Mouse (Mus musculus) macrophage (primary cell): ENCODE results near the gene Vasn. TPM values are rescaled to one million over a fixed set of nuclear protein-coding genes. Genes with fewer than 3 reads are reported as not detected.

Experiments
- H3K27ac ChIP-seq: fragments of 350-480 bp; formaldehyde crosslinking; 2 replicates; pipeline ENCODE4 v1.9.0; 2021
- H3K36me3 ChIP-seq: fragments of 350-480 bp; formaldehyde crosslinking; 2 replicates; pipeline ENCODE4 v1.9.0; 2021; ENCODE audit errors: inconsistent target
- H3K4me3 ChIP-seq: fragments of 350-480 bp; formaldehyde crosslinking; 2 replicates; pipeline ENCODE4 v1.9.0; 2021; ENCODE audit errors: inconsistent target
- H3K79me2 ChIP-seq: fragments of 350-480 bp; formaldehyde crosslinking; 2 replicates; pipeline ENCODE4 v1.9.0; 2021; ENCODE audit errors: inconsistent target
- WGBS: methylation state at CpG from one replicate; pipeline ENCODE4 v1.1.7; 2026; ENCODE audit warnings: inconsistent platforms; ENCODE audit not compliant: missing documents; 5-methylcytosine and 5-hydroxymethylcytosine counted together
- polyA plus RNA-seq: library from polyadenylated mRNA; stranded (reverse); fragments of 250-400 nt; gene quantifications from 3 replicates; pipeline ENCODE4 v1.2.4, GENCODE M21; 2018; ENCODE audit warnings: inconsistent platforms

Vasn gene
- polyA plus RNA-seq, 1 experiment from 2014 or later = 0.07 TPM

DNA sequence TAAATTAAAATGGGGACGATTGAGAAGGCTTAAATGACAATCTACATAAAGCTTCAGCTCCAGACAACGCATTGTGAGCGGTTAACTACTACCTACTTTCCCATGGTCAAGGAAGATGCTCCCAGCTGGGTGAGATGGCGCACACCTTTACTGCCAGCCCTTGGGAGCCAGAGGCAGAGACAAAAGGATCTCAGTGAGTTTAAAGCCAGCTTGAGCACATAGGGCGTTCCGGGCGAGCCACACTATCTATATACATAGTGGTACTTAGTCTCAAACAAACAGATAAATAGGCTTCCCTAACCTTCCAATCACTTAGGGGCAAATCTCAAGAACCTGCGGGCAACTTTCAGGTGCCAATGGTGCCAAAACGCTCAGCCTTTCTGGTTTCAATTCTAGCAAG, 15.7 kb upstream of the Vasn start:
- Histone ChIP-seq H3K79me2 (peaks cover 49% of the 10 kb centered on the region), H3K27ac (peak overlapping the region; percentile 5; the same call in 1 of the 2 replicates), H3K36me3 (peaks cover 24% of the 10 kb centered on the region), H3K4me3 (peak overlapping the region; percentile 43)
- 23% methylated on average over 9 of the region's 9 CpGs for WGBS

- Histone ChIP-seq H3K36me3 (peaks cover 29% of the 10 kb centered on the region), H3K4me3 (peak within 1 kb of the TSS; percentile 43)
- under 1% methylated on average over 56 of the region's 56 CpGs for WGBS
Observed at GRCm38 (mm10) chr16:4624481-4625110, 15.1 kb upstream of the Vasn start, which contains the start of gene Pam16. Gene Pam16, minus strand, starts transcription at chr16:4624988.

GRCm38 (mm10) chr16:4627105-4627504, 12.6 kb upstream of the Vasn start:
- no peak overlapping the region for H3K4me3 ChIP-seq
- WGBS = over 99% methylated on average over 6 of the region's 6 CpGs
- H3K27ac ChIP-seq = no peak overlapping the region
- H3K79me2 ChIP-seq = peaks cover 22% of the 10 kb centered on the region
- H3K36me3 ChIP-seq = peaks cover 52% of the 10 kb centered on the region

More at GRCm38 (mm10) chr16:4624481-4625110, 15.1 kb upstream of the Vasn start, which contains the start of gene Pam16:
- Histone ChIP-seq H3K27ac (peak within 1 kb of the TSS; percentile 17), H3K79me2 (peaks cover 48% of the 10 kb centered on the region)

GRCm38 (mm10) chr16:4628898-4629419, 10.8 kb upstream of the Vasn start:
- 95% methylated on average over 9 of the region's 9 CpGs for WGBS
- peaks cover 4% of the 10 kb centered on the region for H3K79me2 ChIP-seq
- peaks cover 68% of the 10 kb centered on the region for H3K36me3 ChIP-seq
- no peak overlapping the region for H3K4me3 ChIP-seq
- H3K27ac ChIP-seq = no peak overlapping the region

GRCm38 (mm10) chr16:4629950-4630349, 9.8 kb upstream of the Vasn start:
- no peak overlapping the region for H3K27ac ChIP-seq
- H3K79me2 ChIP-seq = no peaks in the 10 kb centered on the region
- peaks cover 78% of the 10 kb centered on the region for H3K36me3 ChIP-seq
- H3K4me3 ChIP-seq = no peak overlapping the region
- 30% methylated on average over 6 of the region's 6 CpGs for WGBS

DNA sequence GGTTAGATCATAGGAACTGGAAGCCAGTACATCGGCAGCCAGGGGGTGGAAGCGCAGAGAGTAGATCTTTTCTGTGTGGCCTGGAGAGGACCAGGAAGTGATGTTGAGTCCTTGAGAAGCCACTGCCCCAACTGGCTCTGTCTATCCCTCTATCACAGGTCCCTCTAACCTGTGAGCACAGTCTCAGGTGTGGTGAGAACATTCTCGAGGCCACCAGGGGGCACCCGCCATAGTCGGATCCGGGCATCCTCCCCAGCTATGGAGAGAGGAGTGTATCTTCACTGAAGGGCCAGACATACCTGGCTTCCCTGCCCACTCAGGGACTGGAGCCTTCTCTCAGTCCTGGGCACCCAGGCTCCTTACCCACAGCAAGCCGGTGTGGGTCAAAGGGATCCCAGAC, 7.7 kb upstream of the Vasn start:
- Histone ChIP-seq H3K36me3 (peaks cover 95% of the 10 kb centered on the region), H3K79me2 (no peaks in the 10 kb centered on the region), H3K27ac (no peak overlapping the region), H3K4me3 (no peak overlapping the region)
- 85% methylated on average over 7 of the region's 7 CpGs for WGBS

- H3K36me3 ChIP-seq = peaks cover 92% of the 10 kb centered on the region
Observed at GRCm38 (mm10) chr16:4633661-4634060, 6.1 kb upstream of the Vasn start.

GRCm38 (mm10) chr16:4634681-4635080, 5.1 kb upstream of the Vasn start:
- Histone ChIP-seq H3K36me3 (peaks cover 87% of the 10 kb centered on the region), H3K4me3 (no peak overlapping the region), H3K79me2 (no peaks in the 10 kb centered on the region), H3K27ac (no peak overlapping the region)
- WGBS = 97% methylated on average over 9 of the region's 9 CpGs

More at GRCm38 (mm10) chr16:4633661-4634060, 6.1 kb upstream of the Vasn start:
- 100% methylated on average over 3 of the region's 3 CpGs for WGBS
- Histone ChIP-seq H3K79me2 (no peaks in the 10 kb centered on the region), H3K4me3 (no peak overlapping the region), H3K27ac (no peak overlapping the region)

DNA sequence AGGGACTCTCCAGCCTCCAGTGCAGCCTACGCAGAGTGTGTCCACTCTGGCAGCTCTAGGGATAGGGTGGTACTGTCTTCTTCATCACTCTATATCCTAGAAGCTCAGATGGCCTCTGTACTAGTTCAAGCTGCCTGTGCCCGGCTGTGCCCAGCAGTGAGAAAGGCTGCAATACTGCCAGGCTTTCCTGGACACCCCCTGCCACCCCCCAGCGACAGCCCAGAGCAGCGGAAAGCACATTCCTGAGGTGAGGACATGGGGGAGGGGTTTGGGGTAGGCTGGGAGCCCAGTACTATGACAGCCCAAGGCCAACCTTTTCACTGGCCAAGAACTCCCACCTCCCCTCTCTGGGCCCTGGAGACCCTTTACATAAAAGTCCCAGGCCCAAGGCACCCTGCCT, 4.0 kb upstream of the Vasn start:
- 93% methylated on average over 4 of the region's 4 CpGs for WGBS
- H3K4me3 ChIP-seq = no peak overlapping the region
- no peak overlapping the region for H3K27ac ChIP-seq
- H3K36me3 ChIP-seq = peaks cover 76% of the 10 kb centered on the region
- no peaks in the 10 kb centered on the region for H3K79me2 ChIP-seq

GRCm38 (mm10) chr16:4638891-4639390, 800 bp upstream of the Vasn start:
- peaks cover 72% of the 10 kb centered on the region for H3K36me3 ChIP-seq
- WGBS = 94% methylated on average over 3 of the region's 3 CpGs
- no peak overlapping the region for H3K4me3 ChIP-seq
- no peaks in the 10 kb centered on the region for H3K79me2 ChIP-seq
- H3K27ac ChIP-seq = no peak overlapping the region

- no peak overlapping the region for H3K27ac ChIP-seq
- WGBS = 43% methylated on average over 16 of the region's 17 CpGs
- no peak overlapping the region for H3K4me3 ChIP-seq
- H3K79me2 ChIP-seq = no peaks in the 10 kb centered on the region
- peaks cover 68% of the 10 kb centered on the region for H3K36me3 ChIP-seq
Observed at GRCm38 (mm10) chr16:4640267-4641005, 695 bp downstream of the Vasn start.

- H3K36me3 ChIP-seq = peaks cover 66% of the 10 kb centered on the region
- 64% methylated on average over 3 of the region's 3 CpGs for WGBS
- no peaks in the 10 kb centered on the region for H3K79me2 ChIP-seq
- H3K27ac ChIP-seq = no peak overlapping the region
- H3K4me3 ChIP-seq = no peak overlapping the region
Observed at GRCm38 (mm10) chr16:4641119-4641838, 1.5 kb downstream of the Vasn start.

DNA sequence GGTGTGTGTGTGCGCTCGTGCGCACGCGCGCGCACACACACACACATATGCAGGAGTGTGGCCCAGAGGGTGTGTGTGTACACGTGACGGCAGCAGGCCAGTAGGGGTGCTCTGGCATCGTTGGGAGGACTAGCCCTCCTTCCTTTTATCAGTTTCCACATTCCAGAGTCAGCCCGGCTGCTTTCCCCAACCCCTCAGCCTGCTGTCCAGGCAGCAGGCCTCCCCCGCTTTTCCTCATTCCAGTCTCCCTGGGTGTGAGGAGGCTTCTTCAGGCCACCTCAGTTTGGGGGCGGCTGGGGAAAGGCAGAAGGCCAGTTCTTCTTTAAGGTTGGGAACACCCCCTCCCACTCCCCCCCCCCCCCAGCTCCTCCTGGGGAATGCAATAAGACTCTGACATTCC, 2.4 kb downstream of the Vasn start:
- Histone ChIP-seq H3K36me3 (peaks cover 67% of the 10 kb centered on the region), H3K4me3 (no peak overlapping the region)

DNA sequence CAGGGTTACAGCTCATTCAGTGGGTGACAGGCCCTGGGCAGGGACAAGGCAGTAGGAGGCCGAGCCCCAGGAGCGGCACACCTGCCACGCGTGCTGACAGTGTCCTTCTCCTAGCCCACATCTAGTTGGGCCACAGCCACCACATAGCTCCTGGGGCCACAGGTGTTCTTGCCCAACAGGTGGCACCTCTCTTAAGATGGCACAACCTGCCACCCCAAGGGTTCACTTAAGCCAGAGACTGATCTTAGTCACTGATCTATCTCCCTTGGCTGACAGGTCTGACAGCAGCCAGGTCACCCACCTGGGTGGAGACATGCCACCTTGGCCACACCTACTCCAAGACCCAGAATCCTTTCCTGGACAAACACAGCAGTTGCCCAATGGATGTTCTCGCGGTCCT, 3.2 kb downstream of the Vasn start:
- Histone ChIP-seq H3K79me2 (no peaks in the 10 kb centered on the region), H3K27ac (no peak overlapping the region), H3K4me3 (no peak overlapping the region), H3K36me3 (peaks cover 69% of the 10 kb centered on the region; the same call in 1 of the 2 replicates)
- 95% methylated on average over 6 of the region's 6 CpGs for WGBS

More for the DNA sequence above, 2.4 kb downstream of the Vasn start:
- WGBS = 86% methylated on average over 11 of the region's 13 CpGs
- Histone ChIP-seq H3K79me2 (no peaks in the 10 kb centered on the region), H3K27ac (no peak overlapping the region)
